Mouse (Mus musculus): ENCODE data around the gene Fstl1. TPM values are rescaled to one million over a fixed set of nuclear protein-coding genes. Genes with fewer than 3 reads are reported as not detected.

Fstl1 gene
- total RNA-seq, 2 experiments from 2014 or later, result 49.7 to 58.0 TPM

DNA sequence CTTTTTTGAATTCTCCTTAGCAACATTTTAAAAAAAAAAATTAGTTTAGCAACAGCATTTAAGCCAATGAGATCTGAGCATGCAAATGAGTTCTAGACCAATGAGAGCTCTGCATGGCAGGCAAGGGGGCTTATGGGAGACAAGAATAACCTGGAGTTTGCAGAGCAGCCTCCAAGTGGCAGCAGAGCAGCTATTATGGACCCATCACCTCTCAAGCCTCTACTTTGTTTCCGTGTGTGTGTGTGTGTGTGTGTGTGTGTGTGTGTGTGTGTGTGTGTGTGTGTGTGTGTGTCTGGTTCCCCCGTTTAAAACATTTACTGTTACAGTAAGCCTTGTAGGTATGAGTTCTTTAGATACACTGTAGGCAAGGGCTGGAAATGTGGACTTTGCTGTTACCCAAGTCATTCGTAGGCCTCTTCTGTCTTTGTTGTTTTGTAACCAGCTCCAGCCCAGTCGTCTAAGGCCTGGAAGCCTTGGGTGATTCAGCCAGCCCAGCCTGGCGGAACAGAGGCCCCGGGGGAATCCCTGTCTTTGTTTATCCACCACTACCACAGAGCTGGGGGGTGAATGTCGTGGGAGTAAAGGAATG lies 37.8 kb downstream of the Fstl1 start:
- DNase-seq (ENCODE audit: low spot score in 2 of 2), result peak; percentile 52 to 85

DNA sequence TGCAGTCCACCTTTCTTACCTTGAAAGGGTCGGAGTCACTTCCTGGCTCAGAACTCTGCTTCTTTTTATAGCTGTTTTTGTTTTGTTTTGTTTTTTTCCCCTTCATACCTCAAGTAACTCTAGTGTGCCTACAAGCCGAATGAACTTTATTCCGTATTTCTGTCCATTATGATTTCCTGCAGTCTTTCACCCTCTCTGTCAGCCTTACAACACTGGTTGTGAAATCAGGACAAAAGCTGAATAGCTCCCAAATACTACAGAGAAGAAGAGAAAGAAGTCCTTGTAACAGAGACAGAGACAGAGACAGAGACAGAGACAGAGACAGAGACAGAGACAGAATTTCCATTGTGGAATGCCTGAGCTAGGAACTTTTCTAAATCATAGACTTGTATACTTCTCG lies 41.3 kb downstream of the Fstl1 start:
- DNase-seq (ENCODE audit: low spot score in 2 of 2), result no peak

DNA sequence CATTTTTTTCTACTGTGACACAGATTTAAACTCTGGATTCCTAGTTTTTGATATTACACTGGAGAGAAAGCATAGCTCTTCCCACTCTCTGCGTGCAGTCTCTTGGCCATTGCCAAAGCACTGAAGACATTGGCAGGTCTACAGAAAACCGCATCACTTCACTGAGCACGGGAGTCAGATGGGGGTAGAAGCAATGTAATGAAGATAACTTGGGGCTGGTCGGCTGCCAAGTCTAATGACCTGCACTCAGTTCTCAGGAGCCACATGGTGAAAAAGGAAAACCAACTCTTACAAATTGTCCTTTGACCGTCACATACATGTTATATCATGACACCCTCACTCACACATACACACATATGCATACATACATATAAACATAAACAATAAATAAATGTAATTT lies 47.3 kb downstream of the Fstl1 start:
- DNase-seq (ENCODE audit: low spot score in 2 of 2), result no peak

DNA sequence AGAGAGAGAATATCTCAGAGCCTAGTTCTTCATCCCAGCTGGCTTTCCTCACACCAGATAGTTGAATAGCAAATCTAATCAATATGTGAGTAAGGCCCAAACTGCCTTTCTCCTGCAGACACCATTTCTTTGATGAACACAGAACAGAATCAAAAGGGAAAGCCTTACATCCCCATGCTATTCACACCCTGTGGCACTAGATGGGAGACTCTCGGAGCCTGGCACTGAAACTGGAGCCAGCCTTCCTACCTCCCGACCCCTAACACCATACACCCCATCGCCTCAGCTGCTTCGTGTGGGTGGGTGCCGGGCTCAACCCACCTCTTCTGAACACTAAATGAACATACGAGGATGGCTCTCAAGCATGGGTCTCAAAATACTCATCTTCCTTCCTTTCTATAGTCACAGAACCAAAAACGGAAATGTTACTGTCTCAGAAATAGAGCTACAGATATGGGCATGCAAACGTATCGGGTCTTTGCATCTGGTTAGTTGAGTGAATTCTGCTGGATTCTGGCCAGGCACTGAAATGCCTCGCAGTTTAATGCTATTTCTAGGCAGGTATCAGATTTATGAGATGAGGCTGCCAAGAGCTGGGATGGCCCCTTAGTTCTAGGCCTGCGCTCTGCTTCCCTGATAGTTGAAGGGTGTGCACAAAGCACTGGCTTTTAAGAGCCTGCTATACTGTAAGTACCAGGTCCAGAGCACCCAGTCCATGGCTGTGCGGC lies 48.3 kb downstream of the Fstl1 start:
- no peak for DNase-seq (ENCODE audit: low spot score in 2 of 2)

DNA sequence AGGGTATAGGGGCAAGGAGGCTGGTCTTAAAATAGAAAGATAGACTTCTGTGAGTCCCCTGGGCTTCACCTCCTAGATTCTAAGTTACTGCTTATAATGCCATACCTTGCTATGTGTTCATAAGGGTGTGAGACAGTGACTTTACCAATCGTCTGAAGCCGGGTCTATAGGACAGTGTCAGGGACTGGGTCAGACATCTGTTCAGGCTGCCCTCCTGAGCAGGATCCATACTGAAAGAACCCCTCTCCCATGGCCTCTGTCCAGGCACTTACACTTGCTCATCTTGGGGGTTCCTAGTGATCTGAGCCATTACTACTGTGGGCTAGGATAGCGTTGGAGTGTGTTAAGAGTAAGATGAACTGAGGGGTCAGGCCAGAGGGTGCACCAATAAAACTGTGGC lies 49.6 kb downstream of the Fstl1 start:
- no peak for DNase-seq (ENCODE audit: low spot score in 2 of 2)

DNA sequence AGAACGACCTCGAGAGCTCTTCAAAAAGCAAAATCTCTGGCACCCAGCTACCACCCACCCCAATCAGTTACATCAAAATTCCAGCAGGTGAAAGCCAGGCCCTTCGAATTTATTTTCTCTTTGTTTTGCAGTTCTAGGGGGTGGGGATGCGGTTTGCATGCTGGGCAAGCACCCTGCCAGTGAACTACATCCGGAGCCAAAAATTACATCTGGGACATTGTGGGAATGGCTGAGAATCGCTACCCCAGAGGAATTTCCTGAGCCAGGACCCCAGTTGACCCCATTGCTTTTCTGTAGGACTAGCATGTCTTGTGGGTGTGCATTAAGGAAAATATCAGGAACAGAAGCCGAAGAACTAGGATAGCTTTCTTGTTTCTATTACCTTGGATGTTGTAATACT lies 54.4 kb downstream of the Fstl1 start:
- no peak for DNase-seq (ENCODE audit: low spot score in 2 of 2)

DNA sequence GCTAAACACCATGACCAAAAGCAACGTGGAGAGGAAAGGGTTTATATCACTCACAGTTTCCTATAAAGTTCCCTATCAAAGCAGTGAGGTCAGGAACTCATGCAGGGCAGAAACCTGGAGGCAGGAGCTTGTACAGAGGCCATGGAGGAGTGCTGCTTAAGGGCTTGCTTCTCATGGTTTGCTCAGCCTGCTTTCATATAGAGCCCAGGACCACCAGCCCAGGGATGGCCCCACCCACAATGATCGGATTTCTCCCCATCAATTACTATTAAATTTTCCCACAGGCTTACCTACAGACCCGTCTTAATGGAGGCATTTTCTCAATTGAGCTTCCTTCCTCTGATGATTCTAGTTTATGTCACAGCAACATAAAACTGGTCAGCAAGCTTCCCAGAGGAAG lies 60.9 kb downstream of the Fstl1 start:
- DNase-seq (ENCODE audit: low spot score in 2 of 2), result no peak

DNA sequence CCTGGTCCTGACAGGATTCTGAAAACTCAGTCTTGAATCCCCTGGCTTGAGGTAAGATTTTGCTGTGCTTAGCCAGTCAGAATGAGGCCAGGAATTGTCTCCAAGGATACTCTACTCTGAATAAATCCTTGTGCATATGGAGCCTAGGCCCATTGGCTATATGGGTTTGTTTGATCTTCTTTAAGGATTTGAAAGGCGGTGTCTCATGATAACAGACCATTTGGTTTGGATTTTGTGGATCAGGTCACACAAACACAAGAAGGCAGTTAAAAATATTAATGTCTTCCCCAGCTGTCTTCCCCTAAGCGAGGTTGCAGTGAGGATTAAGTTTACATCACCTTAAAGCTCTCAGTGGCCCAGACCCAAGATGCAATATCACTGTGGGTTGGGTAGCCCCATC lies 65.8 kb downstream of the Fstl1 start:
- no peak for DNase-seq (ENCODE audit: low spot score in 2 of 2)

DNA sequence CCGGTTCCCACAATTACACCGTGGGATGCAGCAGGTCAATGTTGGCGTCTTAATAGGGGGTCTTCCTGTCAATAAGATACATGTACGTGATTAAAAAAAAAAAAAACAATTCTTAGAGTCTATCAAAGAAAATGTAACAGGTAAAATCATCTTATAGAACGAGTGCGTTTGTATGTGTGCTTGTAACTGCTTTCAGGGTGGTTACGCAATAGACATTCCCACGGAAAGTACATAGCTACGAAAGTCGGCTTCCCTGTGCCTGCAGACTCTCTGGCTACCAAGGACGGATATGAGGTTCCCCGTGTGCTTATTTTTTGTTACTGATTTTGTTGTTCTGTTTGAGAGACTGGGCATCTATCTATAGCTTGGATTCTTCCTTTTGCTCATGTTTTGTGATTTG lies 67.1 kb downstream of the Fstl1 start:
- no peak for DNase-seq (ENCODE audit: low spot score in 2 of 2)

DNA sequence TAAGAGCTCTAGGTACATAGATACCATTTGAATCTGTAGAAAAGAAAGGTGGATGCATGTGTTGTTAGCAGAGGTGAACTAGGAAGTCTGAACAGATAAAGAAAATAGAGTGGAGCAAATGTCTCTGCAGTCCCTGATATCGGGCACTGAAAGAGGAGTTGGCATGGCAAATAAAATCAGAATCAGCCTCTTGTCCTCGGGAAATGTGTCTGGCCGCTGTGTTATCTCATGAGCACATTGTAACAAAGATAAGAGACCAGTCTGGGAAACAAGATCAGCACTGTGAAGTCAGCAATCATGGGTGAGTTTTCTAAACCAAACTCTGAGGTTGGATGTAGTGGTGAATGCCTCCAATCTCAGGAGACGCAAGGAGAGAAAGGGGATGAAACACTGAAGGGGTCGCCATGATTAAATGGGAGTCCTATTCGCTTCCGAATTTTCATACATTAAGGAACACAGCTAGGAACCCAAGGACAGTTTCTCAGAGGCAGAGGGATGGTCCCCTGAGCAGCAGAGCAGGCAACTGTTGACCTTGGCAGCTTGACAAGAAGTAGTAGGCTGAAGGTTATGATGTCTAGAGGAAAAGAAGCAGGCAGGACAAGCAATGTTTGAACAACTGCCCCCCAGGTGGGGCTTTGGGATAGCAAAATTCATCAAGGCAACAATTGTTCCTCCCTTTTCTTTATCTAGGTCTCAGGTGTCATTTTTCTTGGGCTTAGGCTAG lies 68.7 kb downstream of the Fstl1 start:
- no peak for DNase-seq (ENCODE audit: low spot score in 2 of 2)

DNA sequence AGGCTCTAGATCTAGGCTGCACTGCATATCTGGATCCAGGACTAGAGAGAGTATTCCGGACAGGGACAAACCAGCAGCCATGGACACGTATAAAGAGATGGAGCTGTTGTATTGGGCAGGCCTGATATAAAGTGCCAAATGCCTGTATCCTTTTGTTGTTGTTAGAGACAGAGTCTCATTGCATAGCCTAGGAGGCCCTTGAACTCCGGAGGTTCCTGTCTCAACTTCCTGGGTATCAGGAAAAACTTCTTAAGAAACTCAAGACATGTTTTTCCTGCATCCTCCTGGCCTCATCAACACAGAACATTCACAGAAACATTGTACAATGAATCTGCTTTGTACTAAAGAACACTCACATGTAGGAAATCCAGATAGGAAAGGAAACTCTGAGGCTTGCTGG lies 70.4 kb downstream of the Fstl1 start:
- no peak for DNase-seq (ENCODE audit: low spot score in 2 of 2)

DNA sequence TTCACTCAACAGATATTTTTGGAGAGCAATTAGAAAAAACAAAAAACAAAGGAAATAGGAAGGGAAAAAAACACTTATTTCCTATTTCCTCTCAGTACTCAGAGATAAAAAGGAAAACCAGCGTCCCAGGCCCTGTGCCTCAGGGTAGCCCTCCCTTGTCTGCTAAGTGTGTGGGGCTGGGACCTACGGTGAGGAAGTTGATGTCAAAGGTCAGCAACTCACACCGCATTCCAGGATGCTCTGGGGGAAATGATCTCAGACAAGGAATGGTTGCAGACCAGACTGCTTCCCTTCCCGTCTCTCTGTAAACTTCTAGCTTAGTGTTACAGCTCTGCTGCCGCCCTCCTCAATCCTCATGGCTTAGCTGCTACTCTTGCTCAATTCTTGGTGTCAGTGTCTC lies 74.7 kb downstream of the Fstl1 start:
- DNase-seq (ENCODE audit: low spot score in 2 of 2), result no peak

DNA sequence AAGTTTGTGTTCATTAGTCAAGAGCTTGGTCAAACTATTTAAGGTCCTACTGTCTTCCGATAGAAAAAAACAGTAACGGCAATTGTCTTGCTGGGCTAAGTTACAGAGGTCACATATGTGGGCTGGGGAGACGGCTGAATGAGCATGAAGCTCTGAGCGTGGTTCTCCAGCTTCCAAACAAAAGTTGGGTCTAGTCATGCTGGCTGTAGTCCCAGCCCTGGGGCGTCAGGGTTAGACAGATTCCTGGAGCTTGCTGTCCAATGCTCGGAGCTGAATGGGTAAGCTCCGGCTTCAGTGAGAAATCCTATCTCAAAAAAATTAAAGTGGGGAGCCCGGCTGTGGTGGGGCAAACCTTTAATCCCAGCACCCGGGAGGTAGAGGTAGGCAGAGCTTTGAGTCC lies 76.6 kb downstream of the Fstl1 start:
- no peak for DNase-seq (ENCODE audit: low spot score in 2 of 2)

DNA sequence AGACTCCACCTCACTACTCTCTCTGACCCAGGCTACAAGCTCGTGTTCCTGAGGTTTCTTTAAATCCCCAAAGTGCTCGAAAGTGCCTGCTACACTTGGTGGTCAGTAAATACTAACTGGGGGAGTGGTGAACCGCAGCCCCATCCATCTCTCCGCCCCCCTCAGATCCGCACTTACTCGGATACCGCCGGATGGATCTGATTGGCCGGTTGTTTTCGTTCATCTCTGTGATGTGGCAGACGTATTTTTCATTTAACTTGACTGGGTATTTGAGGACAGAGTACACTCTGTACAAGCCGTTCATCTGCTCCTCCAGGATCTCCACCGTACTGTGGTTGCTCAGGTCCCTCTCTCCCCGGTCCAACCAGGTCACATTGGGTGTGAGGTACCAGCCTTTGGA lies 77.4 kb downstream of the Fstl1 start:
- no peak for DNase-seq (ENCODE audit: low spot score in 2 of 2)

DNA sequence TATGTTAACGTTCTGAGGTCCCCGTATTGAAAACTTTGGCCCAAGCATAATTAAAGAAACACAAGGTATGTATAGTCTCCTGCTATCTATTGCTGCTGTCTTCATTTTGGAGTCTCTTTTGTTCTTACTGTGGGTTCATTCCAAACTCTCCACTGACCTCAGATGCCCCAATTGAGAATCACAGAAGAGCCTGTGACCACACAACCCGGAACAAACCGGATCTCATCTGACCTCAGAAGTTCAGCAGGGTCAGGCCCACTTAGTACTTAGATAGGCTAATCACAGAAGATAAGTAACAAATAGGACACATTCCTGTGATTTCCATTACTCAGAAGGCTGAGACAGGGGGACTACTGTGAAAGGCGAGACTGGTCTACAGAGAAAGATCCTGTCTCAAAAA lies 77.9 kb downstream of the Fstl1 start:
- DNase-seq (ENCODE audit: low spot score in 2 of 2), result no peak

DNA sequence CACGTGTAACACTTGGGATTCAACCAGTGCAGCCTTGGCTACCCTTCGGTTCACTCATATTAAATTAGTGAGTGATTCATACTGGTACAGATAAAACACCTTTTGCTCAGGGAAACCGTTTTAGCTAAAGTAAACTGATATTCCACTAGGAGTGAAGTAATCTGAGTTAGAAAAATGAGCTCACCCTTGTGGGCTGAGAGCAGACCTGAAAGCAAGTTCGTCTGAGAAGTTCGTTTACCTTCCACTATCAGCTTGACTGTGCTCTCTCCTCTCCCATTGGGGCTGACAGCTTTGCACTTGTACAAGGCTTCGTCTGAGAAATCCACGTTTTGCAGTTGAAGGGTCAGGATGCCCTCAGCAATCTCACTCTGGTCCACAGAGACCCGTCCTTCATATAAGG lies 78.9 kb downstream of the Fstl1 start:
- DNase-seq (ENCODE audit: low spot score in 2 of 2), result no peak

DNA sequence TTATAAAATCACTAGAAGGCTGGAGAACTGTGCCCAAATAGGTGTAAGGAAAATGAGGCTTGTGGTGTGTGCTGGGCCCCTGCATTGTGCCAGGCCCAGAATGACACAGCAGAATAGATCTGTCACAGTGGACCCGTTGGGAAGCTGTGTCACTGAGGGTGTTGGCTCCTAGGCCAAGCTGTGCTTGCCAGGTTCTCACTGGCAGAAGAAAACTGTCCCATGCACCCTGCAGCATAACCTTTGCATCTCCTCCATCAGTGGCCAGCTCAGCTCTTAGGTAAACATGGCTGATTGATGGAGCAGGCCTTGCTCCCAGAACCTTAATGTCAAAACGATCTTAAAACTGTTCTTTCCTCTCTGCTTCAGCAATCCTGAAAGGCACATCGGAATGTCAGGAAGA lies 79.7 kb downstream of the Fstl1 start:
- DNase-seq (ENCODE audit: low spot score in 2 of 2), result no peak

DNA sequence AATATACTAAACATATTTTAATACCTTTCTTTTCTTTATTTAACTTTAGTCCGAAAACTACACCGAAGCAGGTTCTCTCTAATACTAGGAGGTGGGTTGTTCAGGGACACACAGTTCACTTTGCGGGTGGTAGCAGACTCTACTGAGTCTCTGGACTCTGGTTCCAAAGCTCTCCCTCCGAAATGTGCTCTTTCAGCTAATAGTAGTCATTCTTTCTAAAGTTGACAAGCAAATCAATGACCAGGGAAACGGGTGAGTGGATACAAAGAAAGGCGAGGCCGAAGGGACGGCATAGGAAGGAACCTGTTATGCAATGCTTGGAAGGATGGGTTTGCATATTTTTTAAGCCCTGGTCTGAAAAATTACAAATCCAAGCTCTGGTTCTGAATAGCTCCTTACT lies 80.8 kb downstream of the Fstl1 start:
- DNase-seq (ENCODE audit: low spot score in 2 of 2), result no peak

DNA sequence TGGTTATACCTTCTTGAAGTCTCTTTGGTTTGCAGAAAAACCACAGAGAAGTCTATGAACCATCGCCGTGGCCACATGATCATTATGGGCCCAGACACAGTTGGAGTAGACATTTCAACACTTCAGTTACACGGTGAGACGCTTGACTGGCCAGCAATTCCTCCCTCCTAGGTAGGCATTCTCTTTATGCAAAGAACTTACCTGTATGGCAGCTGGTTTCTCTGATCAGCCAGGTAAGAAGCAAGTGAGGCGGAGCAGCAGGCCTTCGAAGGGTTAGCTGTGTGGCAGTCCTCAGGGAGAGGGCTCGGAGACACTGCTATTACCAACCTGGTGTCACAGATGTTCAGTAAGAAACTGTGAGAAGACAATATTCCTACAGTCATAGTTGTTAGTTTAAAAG lies 83.5 kb downstream of the Fstl1 start:
- no peak for DNase-seq (ENCODE audit: low spot score in 2 of 2)

DNA sequence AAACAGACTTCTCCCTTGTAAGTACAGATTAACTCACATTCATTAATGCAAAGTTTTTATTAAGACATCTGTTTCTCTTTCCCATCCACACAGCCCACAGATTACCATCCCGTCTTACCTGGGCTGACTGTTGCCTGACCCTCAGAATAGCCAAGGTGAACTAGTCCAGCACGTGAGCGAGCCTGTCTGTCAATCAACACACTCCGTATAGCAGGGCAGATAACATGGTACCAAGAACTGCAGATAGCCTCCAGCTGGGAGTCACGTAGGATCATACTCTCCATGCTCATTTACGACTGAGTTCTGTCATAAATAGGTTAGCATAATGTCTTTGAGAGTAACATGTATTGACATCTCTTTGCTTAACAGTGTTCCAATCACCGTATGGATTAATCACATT lies 84.4 kb downstream of the Fstl1 start, which contains the start of gene Gm36028:
Gm36028 (minus strand) TSS at position 118 of the 400 bp plus-strand sequence.
- no peak for DNase-seq (ENCODE audit: low spot score in 2 of 2)

DNA sequence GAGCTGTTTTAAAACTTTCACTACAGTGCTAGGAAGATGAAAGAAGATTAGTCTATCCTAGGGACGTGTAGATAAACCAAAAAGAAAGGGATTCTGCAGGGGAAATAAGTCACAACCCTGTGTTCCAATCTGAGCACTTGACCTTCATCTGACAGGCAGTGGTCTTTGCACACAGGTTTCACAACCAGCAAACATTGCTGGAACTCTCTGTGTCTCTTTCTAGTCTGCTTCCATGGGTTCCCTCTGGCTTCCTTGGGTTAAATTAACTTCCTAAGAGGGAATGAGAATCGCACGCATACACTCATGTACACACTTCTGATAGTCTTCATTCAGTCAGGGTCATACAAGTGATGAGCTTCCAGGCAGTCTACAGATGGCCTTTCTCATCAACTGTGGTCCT lies 87.2 kb downstream of the Fstl1 start:
- DNase-seq (ENCODE audit: low spot score in 2 of 2), result no peak

DNA sequence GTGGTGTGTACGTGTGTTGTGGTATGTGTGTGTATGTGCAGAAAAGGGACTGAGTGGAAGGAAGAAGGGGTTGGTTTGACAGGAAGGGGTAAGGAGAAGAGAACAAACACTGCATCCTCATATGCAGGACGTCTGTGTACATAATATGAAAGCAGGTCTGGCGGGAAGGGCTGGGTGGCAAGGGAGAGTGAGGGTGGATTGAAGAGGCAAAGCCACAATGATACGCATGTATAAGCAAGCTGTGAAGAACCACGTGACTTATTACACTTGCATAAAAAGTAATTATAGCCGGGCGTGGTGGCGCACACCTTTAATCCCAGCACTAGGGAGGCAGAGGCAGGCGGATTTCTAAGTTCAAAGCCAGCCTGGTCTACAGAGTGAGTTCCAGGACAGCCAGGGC lies 89.2 kb downstream of the Fstl1 start:
- DNase-seq (ENCODE audit: low spot score in 2 of 2), result no peak
